Mouse (Mus musculus) hindbrain, embryonic 13.5 days (tissue): ENCODE results near the gene Tmem200b. TPM values are rescaled to one million over a fixed set of nuclear protein-coding genes. Genes with fewer than 3 reads are reported as not detected.
A peak's percentile ranks its signal among the peaks of the same experiment; 100 is the strongest.

Source experiments
- ATAC-seq: fragments of 200-750 bp; cut with Nextera tagmentation; 2 replicates; pipeline ENCODE4 v1.8.0; 2017; ENCODE audit warnings: moderate TSS enrichment; ENCODE audit not compliant: low FRiP score
- H3K27ac ChIP-seq: fragments of 300-500 bp; sonication (generic); 2 replicates; pipeline ENCODE4 v1.5.1; 2015; ENCODE audit warnings: inconsistent platforms, mild to moderate bottlenecking, moderate library complexity
- H3K27me3 ChIP-seq: fragments of 300-500 bp; sonication (generic); 2 replicates; pipeline ENCODE4 v1.6.1; 2015; ENCODE audit warnings: mild to moderate bottlenecking, inconsistent platforms
- H3K36me3 ChIP-seq: fragments of 300-500 bp; sonication (generic); 2 replicates; pipeline ENCODE4 v1.6.1; 2015; ENCODE audit warnings: mild to moderate bottlenecking, inconsistent platforms
- H3K4me1 ChIP-seq: fragments of 300-500 bp; sonication (generic); replicated peaks from 2 replicates; pipeline ENCODE4 v1.6.1; 2015; ENCODE audit warnings: inconsistent platforms
- H3K4me2 ChIP-seq: fragments of 300-500 bp; sonication (generic); 2 replicates; pipeline ENCODE4 v1.6.1; 2015; ENCODE audit warnings: inconsistent platforms, mild to moderate bottlenecking, moderate library complexity
- H3K4me3 ChIP-seq: fragments of 300-500 bp; sonication (generic); 2 replicates; pipeline ENCODE4 v1.5.1; 2015; ENCODE audit warnings: mild to moderate bottlenecking, inconsistent platforms
- H3K9ac ChIP-seq: fragments of 300-500 bp; sonication (generic); 2 replicates; pipeline ENCODE4 v1.6.1; 2015; ENCODE audit warnings: mild to moderate bottlenecking, inconsistent platforms
- H3K9me3 ChIP-seq: fragments of 300-500 bp; sonication (generic); 2 replicates; pipeline ENCODE4 v1.6.1; 2016; ENCODE audit warnings: inconsistent platforms
- whole genome bisulfite sequencing: fragments of 180-500 bp; shearing (Covaris S2); methylation state at CpG from one replicate; pipeline ENCODE4 v1.1.7; 2015; 5-methylcytosine and 5-hydroxymethylcytosine counted together
- polyA plus RNA-seq: library from polyadenylated mRNA; unstranded; fragments of >200 nt; fragmentation: Nextera tagmentation; extraction: Ambion mirVana; gene quantifications from 2 replicates; pipeline ENCODE4 v1.2.1, GENCODE M21; 2015

The Tmem200b gene
- polyA plus RNA-seq, 1 experiment from 2014 or later, result not detected

- H3K27me3 ChIP-seq, result no peaks in the 10 kb centered on the region
- no peak overlapping the region for H3K9ac ChIP-seq
- no peak overlapping the region for H3K27ac ChIP-seq
- H3K9me3 ChIP-seq, result no peaks in the 10 kb centered on the region
- H3K4me1 ChIP-seq, result peaks cover 6% of the 10 kb centered on the region; the same call in 1 of the 2 replicates
- no peak for ATAC-seq
- H3K4me3 ChIP-seq, result no peak overlapping the region
- H3K36me3 ChIP-seq, result peaks cover 46% of the 10 kb centered on the region
- H3K4me2 ChIP-seq, result no peak overlapping the region
- 91% methylated on average over 3 of the region's 3 CpGs for WGBS
These were observed 30.9 kb upstream of the Tmem200b start for GRCm38 (mm10) chr4:131890692-131891091.

- Histone ChIP-seq H3K27ac (no peak overlapping the region), H3K9me3 (no peaks in the 10 kb centered on the region), H3K27me3 (no peaks in the 10 kb centered on the region), H3K9ac (no peak overlapping the region), H3K4me2 (no peak overlapping the region), H3K4me3 (no peak overlapping the region), H3K4me1 (no peaks in the 10 kb centered on the region), H3K36me3 (peaks cover 83% of the 10 kb centered on the region)
- no peak for ATAC-seq
- 93% methylated on average over 5 of the region's 5 CpGs for WGBS
These were observed 24.5 kb upstream of the Tmem200b start for GRCm38 (mm10) chr4:131897109-131897508.

- no peaks in the 10 kb centered on the region for H3K27me3 ChIP-seq
- WGBS, result 98% methylated on average over 8 of the region's 8 CpGs
These were observed 23.8 kb upstream of the Tmem200b start for GRCm38 (mm10) chr4:131897787-131898186.

GRCm38 (mm10) chr4:131898503-131899179, 22.9 kb upstream of the Tmem200b start:
- Histone ChIP-seq H3K4me1 (no peaks in the 10 kb centered on the region), H3K27me3 (no peaks in the 10 kb centered on the region), H3K36me3 (peaks cover 74% of the 10 kb centered on the region), H3K4me3 (no peak overlapping the region), H3K27ac (no peak overlapping the region), H3K4me2 (no peak overlapping the region), H3K9ac (no peak overlapping the region), H3K9me3 (no peaks in the 10 kb centered on the region)
- ATAC-seq, result no peak
- WGBS, result 85% methylated on average over 12 of the region's 12 CpGs

More at GRCm38 (mm10) chr4:131897787-131898186, 23.8 kb upstream of the Tmem200b start:
- H3K27ac ChIP-seq, result no peak overlapping the region
- H3K4me3 ChIP-seq, result no peak overlapping the region
- H3K36me3 ChIP-seq, result peaks cover 82% of the 10 kb centered on the region
- no peaks in the 10 kb centered on the region for H3K4me1 ChIP-seq
- no peak for ATAC-seq
- H3K4me2 ChIP-seq, result no peak overlapping the region
- H3K9me3 ChIP-seq, result no peaks in the 10 kb centered on the region
- no peak overlapping the region for H3K9ac ChIP-seq

GRCm38 (mm10) chr4:131899180-131899554, 22.4 kb upstream of the Tmem200b start:
- Histone ChIP-seq H3K4me1 (no peaks in the 10 kb centered on the region), H3K36me3 (peaks cover 72% of the 10 kb centered on the region)
- 86% methylated on average over 6 of the region's 6 CpGs for WGBS

GRCm38 (mm10) chr4:131901090-131901489, 20.5 kb upstream of the Tmem200b start:
- Histone ChIP-seq H3K9ac (no peak overlapping the region), H3K9me3 (no peaks in the 10 kb centered on the region), H3K36me3 (peaks cover 77% of the 10 kb centered on the region), H3K4me1 (no peaks in the 10 kb centered on the region), H3K27ac (no peak overlapping the region), H3K4me2 (no peak overlapping the region), H3K27me3 (no peaks in the 10 kb centered on the region), H3K4me3 (no peak overlapping the region)
- 92% methylated on average over 15 of the region's 15 CpGs for WGBS
- no peak for ATAC-seq

More at GRCm38 (mm10) chr4:131899180-131899554, 22.4 kb upstream of the Tmem200b start:
- Histone ChIP-seq H3K9me3 (no peaks in the 10 kb centered on the region), H3K9ac (no peak overlapping the region), H3K4me3 (no peak overlapping the region), H3K27ac (no peak overlapping the region), H3K27me3 (no peaks in the 10 kb centered on the region), H3K4me2 (no peak overlapping the region)
- no peak for ATAC-seq

- no peak overlapping the region for H3K27ac ChIP-seq
- H3K9me3 ChIP-seq, result no peaks in the 10 kb centered on the region
- no peak overlapping the region for H3K4me3 ChIP-seq
- peaks cover 55% of the 10 kb centered on the region for H3K36me3 ChIP-seq
- no peak overlapping the region for H3K9ac ChIP-seq
- H3K4me1 ChIP-seq, result peaks cover 2% of the 10 kb centered on the region
- 62% methylated on average over 8 of the region's 8 CpGs for WGBS
- H3K4me2 ChIP-seq, result no peak overlapping the region
- 0 out of 2 replicates have a peak, but pooled peaks have one; percentile 24 for ATAC-seq
- no peaks in the 10 kb centered on the region for H3K27me3 ChIP-seq
These were observed 17.1 kb upstream of the Tmem200b start for GRCm38 (mm10) chr4:131904478-131904877.

GRCm38 (mm10) chr4:131906423-131906822, 15.1 kb upstream of the Tmem200b start:
- no peak overlapping the region for H3K27ac ChIP-seq
- 70% methylated on average over 6 of the region's 6 CpGs for WGBS

GRCm38 (mm10) chr4:131907912-131908311, 13.7 kb upstream of the Tmem200b start:
- no peak overlapping the region for H3K4me2 ChIP-seq
- peaks cover 20% of the 10 kb centered on the region for H3K4me1 ChIP-seq
- no peaks in the 10 kb centered on the region for H3K9me3 ChIP-seq
- ATAC-seq, result no peak
- no peak overlapping the region for H3K4me3 ChIP-seq
- H3K27me3 ChIP-seq, result peaks cover 14% of the 10 kb centered on the region
- no peak overlapping the region for H3K9ac ChIP-seq
- peaks cover 22% of the 10 kb centered on the region for H3K36me3 ChIP-seq
- no peak overlapping the region for H3K27ac ChIP-seq
- WGBS, result 96% methylated on average over 3 of the region's 3 CpGs

More at GRCm38 (mm10) chr4:131906423-131906822, 15.1 kb upstream of the Tmem200b start:
- peaks cover 20% of the 10 kb centered on the region for H3K4me1 ChIP-seq
- H3K36me3 ChIP-seq, result peaks cover 36% of the 10 kb centered on the region
- no peak overlapping the region for H3K4me3 ChIP-seq
- H3K9me3 ChIP-seq, result no peaks in the 10 kb centered on the region
- no peaks in the 10 kb centered on the region for H3K27me3 ChIP-seq
- no peak for ATAC-seq
- H3K9ac ChIP-seq, result no peak overlapping the region
- no peak overlapping the region for H3K4me2 ChIP-seq

GRCm38 (mm10) chr4:131910237-131910994, 11.2 kb upstream of the Tmem200b start:
- 11% methylated on average over 18 of the region's 21 CpGs for WGBS
- Histone ChIP-seq H3K9me3 (no peaks in the 10 kb centered on the region), H3K36me3 (peaks cover 8% of the 10 kb centered on the region), H3K9ac (0 out of 2 replicates have a peak overlapping the region, but pooled peaks have one; percentile 25), H3K27me3 (peaks cover 37% of the 10 kb centered on the region), H3K27ac (0 out of 2 replicates have a peak overlapping the region, but pooled peaks have one; percentile 40), H3K4me2 (peak overlapping the region; percentile 33), H3K4me1 (peaks cover 37% of the 10 kb centered on the region), H3K4me3 (no peak overlapping the region)
- ATAC-seq, result no peak

GRCm38 (mm10) chr4:131911521-131911920, 10.1 kb upstream of the Tmem200b start:
- Histone ChIP-seq H3K9me3 (no peaks in the 10 kb centered on the region), H3K9ac (no peak overlapping the region), H3K27me3 (peaks cover 48% of the 10 kb centered on the region), H3K4me3 (no peak overlapping the region), H3K4me2 (no peak overlapping the region), H3K27ac (no peak overlapping the region), H3K36me3 (no peaks in the 10 kb centered on the region), H3K4me1 (peaks cover 48% of the 10 kb centered on the region)
- no peak for ATAC-seq
- 46% methylated on average over 5 of the region's 5 CpGs for WGBS

GRCm38 (mm10) chr4:131913526-131913925, 8.0 kb upstream of the Tmem200b start:
- Histone ChIP-seq H3K36me3 (no peaks in the 10 kb centered on the region), H3K27me3 (peaks cover 68% of the 10 kb centered on the region), H3K27ac (no peak overlapping the region), H3K9me3 (no peaks in the 10 kb centered on the region), H3K4me3 (no peak overlapping the region), H3K4me1 (peaks cover 48% of the 10 kb centered on the region), H3K9ac (no peak overlapping the region), H3K4me2 (no peak overlapping the region)
- ATAC-seq, result no peak
- 57% methylated on average over 10 of the region's 10 CpGs for WGBS
